ENCODE assay signal across 13 mouse cellular contexts in genomic region chr2:3405981-3406380, GRCm38 (mm10). TPM values are rescaled to one million over a fixed set of nuclear protein-coding genes. Genes with fewer than 3 reads are reported as not detected.
"Had no signal": no experiment of that assay in that cellular context is flagged by ENCODE, and none has a peak within 500 bp of the region (broad histone marks: within the 10 kb centered on the region; RNA-seq: fewer than 3 reads in every experiment).

No protein-coding gene starts in this region.

- DNase-seq: retina, postnatal 1 day; right cerebral cortex, adult 18-20 months; right cerebral cortex, postnatal 14 days; right cerebral cortex, postnatal 25 days; right cerebral cortex, postnatal 4 days; spleen, adult 18-20 months; thymus, adult 18-20 months; thymus, adult 2 months; thymus, postnatal 14 days; thymus, postnatal 25 days; thymus, postnatal 36 days; thymus, postnatal 4 days had no signal

RNA-seq across cellular contexts. Expression of gene Olah, which starts 9.0 kb away (rescaled TPM):
- total RNA-seq: neutrophil, adult 5-6 weeks had no signal
